Mouse (Mus musculus): ENCODE measurements around the gene Wnk2. TPM values are rescaled to one million over a fixed set of nuclear protein-coding genes. Genes with fewer than 3 reads are reported as not detected.

The Wnk2 gene
- polyA plus RNA-seq, 1 experiment from 2014 or later, result 1.3 TPM

- H3K27me3 ChIP-seq, result no peaks in the 10 kb centered on the region
- peaks cover 12% of the 10 kb centered on the region for H3K4me1 ChIP-seq (replicated peaks)
- H3K9ac ChIP-seq (replicated peaks), result 0 out of 2 replicates have a peak overlapping the region, but pooled peaks have one; percentile 24
- 4% methylated on average over 30 of the region's 30 CpGs for WGBS
- H3K36me3 ChIP-seq, result no peaks in the 10 kb centered on the region
- peak overlapping the region; percentile 18 for H3K4me3 ChIP-seq (replicated peaks)
- H3K27ac ChIP-seq, result peak overlapping the region; percentile 87
- ATAC-seq (ENCODE audit: insufficient number of reproducible peaks, insufficient read depth, low FRiP score, low TSS enrichment, low read depth), result peak; percentile 61
- peaks cover 10% of the 10 kb centered on the region; the same call in 1 of the 2 replicates for H3K9me3 ChIP-seq
- H3K4me2 ChIP-seq, result peak overlapping the region; percentile 62
Observed at GRCm38 (mm10) chr13:49015366-49016306, 132.2 kb downstream of the Wnk2 start.

GRCm38 (mm10) chr13:49013206-49013794 is 134.5 kb downstream of the Wnk2 start:
- H3K4me2 ChIP-seq, result no peak overlapping the region
- H3K27ac ChIP-seq, result no peak overlapping the region
- H3K27me3 ChIP-seq, result peaks cover 6% of the 10 kb centered on the region; the same call in 1 of the 2 replicates
- no peaks in the 10 kb centered on the region for H3K36me3 ChIP-seq
- no peak for ATAC-seq (ENCODE audit: insufficient number of reproducible peaks, insufficient read depth, low FRiP score, low TSS enrichment, low read depth)
- 72% methylated on average over 5 of the region's 5 CpGs for WGBS
- H3K4me1 ChIP-seq (replicated peaks), result peaks cover 12% of the 10 kb centered on the region
- H3K9ac ChIP-seq (replicated peaks), result no peak overlapping the region
- H3K4me3 ChIP-seq (replicated peaks), result no peak overlapping the region
- H3K9me3 ChIP-seq, result peaks cover 10% of the 10 kb centered on the region; the same call in 1 of the 2 replicates

- ATAC-seq (ENCODE audit: insufficient number of reproducible peaks, insufficient read depth, low FRiP score, low TSS enrichment, low read depth), result no peak
- Histone ChIP-seq H3K27me3 (no peaks in the 10 kb centered on the region; the same call in 1 of the 2 replicates), H3K36me3 (no peaks in the 10 kb centered on the region), H3K4me3 (replicated peaks) (no peak overlapping the region), H3K4me1 (replicated peaks) (no peaks in the 10 kb centered on the region), H3K9me3 (no peaks in the 10 kb centered on the region), H3K27ac (no peak overlapping the region), H3K4me2 (no peak overlapping the region), H3K9ac (replicated peaks) (no peak overlapping the region)
- WGBS, result 72% methylated on average over 3 of the region's 3 CpGs
Observed at GRCm38 (mm10) chr13:49001691-49002090, 146.1 kb downstream of the Wnk2 start.

GRCm38 (mm10) chr13:48998591-48998990 is 149.2 kb downstream of the Wnk2 start:
- no peak for ATAC-seq (ENCODE audit: insufficient number of reproducible peaks, insufficient read depth, low FRiP score, low TSS enrichment, low read depth)
- H3K4me2 ChIP-seq, result no peak overlapping the region
- no peaks in the 10 kb centered on the region for H3K9me3 ChIP-seq
- 12% methylated on average over 6 of the region's 6 CpGs for WGBS
- H3K27ac ChIP-seq, result no peak overlapping the region
- no peak overlapping the region for H3K4me3 ChIP-seq (replicated peaks)
- H3K27me3 ChIP-seq, result no peaks in the 10 kb centered on the region; the same call in 1 of the 2 replicates
- H3K4me1 ChIP-seq (replicated peaks), result peaks cover 8% of the 10 kb centered on the region
- no peaks in the 10 kb centered on the region for H3K36me3 ChIP-seq
- no peak overlapping the region for H3K9ac ChIP-seq (replicated peaks)

DNA sequence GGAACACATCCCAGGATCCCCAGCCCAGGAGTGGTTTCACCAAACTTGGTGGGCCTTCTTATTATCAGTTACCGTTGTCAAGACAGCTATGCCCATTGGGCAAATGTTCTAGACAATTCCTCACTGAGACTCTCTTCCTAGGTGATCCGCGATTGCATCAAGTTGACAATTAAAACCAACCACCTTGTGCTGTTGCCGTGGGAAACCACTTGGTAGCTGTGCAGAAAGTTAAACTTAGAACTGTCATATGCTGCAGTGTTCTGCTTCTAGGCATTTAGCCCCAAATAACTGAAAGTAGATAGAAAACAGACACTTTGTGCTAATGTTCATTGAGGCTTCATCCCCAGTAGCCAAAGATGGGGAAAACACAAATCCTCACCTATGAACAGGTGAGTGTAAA is 151.1 kb downstream of the Wnk2 start:
- 88% methylated on average over 4 of the region's 4 CpGs for WGBS

GRCm38 (mm10) chr13:48994903-48995302 is 152.9 kb downstream of the Wnk2 start:
- Histone ChIP-seq H3K27ac (no peak overlapping the region), H3K36me3 (no peaks in the 10 kb centered on the region), H3K27me3 (no peaks in the 10 kb centered on the region), H3K4me2 (no peak overlapping the region), H3K4me3 (replicated peaks) (no peak overlapping the region), H3K9ac (replicated peaks) (no peak overlapping the region), H3K9me3 (no peaks in the 10 kb centered on the region), H3K4me1 (replicated peaks) (peaks cover 8% of the 10 kb centered on the region)
- ATAC-seq (ENCODE audit: insufficient number of reproducible peaks, insufficient read depth, low FRiP score, low TSS enrichment, low read depth), result no peak
- 36% methylated on average over 3 of the region's 3 CpGs for WGBS

More for the DNA sequence above, 151.1 kb downstream of the Wnk2 start:
- no peak overlapping the region for H3K9ac ChIP-seq (replicated peaks)
- no peaks in the 10 kb centered on the region for H3K36me3 ChIP-seq
- H3K27me3 ChIP-seq, result no peaks in the 10 kb centered on the region; the same call in 1 of the 2 replicates
- no peak overlapping the region for H3K4me2 ChIP-seq
- no peak overlapping the region for H3K4me3 ChIP-seq (replicated peaks)
- no peaks in the 10 kb centered on the region for H3K9me3 ChIP-seq
- H3K4me1 ChIP-seq (replicated peaks), result peaks cover 8% of the 10 kb centered on the region
- ATAC-seq (ENCODE audit: insufficient number of reproducible peaks, insufficient read depth, low FRiP score, low TSS enrichment, low read depth), result no peak
- H3K27ac ChIP-seq, result no peak overlapping the region

GRCm38 (mm10) chr13:48992914-48993313 is 154.9 kb downstream of the Wnk2 start:
- H3K36me3 ChIP-seq, result no peaks in the 10 kb centered on the region
- peaks cover 8% of the 10 kb centered on the region for H3K4me1 ChIP-seq (replicated peaks)
- H3K9ac ChIP-seq (replicated peaks), result no peak overlapping the region
- H3K4me2 ChIP-seq, result no peak overlapping the region
- H3K27me3 ChIP-seq, result no peaks in the 10 kb centered on the region
- H3K27ac ChIP-seq, result no peak overlapping the region
- H3K4me3 ChIP-seq (replicated peaks), result no peak overlapping the region
- ATAC-seq (ENCODE audit: insufficient number of reproducible peaks, insufficient read depth, low FRiP score, low TSS enrichment, low read depth), result no peak
- H3K9me3 ChIP-seq, result no peaks in the 10 kb centered on the region

DNA sequence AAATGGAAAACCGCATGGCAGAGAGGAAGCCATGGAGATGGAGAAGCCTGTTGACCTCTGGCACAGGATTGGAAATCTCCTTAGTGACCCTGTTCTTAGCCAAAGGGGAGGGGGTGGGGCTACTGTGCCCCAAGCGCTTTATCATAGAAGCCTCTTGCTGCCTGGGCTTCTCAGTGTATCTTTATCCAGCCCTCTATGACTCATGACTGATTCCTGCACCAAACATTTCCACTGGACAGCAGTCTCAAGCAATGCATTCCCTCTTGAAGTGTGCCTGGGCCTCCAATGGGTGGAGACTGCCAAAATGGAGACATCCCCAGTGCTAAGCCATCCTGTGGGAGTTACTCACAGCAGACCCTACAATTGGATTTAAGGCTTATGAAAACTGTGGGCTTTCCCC is 157.7 kb downstream of the Wnk2 start:
- no peak overlapping the region for H3K4me3 ChIP-seq (replicated peaks)
- H3K4me2 ChIP-seq, result no peak overlapping the region
- no peaks in the 10 kb centered on the region for H3K27me3 ChIP-seq
- no peaks in the 10 kb centered on the region for H3K36me3 ChIP-seq
- no peaks in the 10 kb centered on the region for H3K9me3 ChIP-seq
- H3K27ac ChIP-seq, result no peak overlapping the region
- 90% methylated on average over 2 of the region's 2 CpGs for WGBS
- ATAC-seq (ENCODE audit: insufficient number of reproducible peaks, insufficient read depth, low FRiP score, low TSS enrichment, low read depth), result no peak
- H3K9ac ChIP-seq (replicated peaks), result no peak overlapping the region
- peaks cover 7% of the 10 kb centered on the region for H3K4me1 ChIP-seq (replicated peaks)

Other genes starting within 250 kb of the Wnk2 start
- gene Fam120a, start 180.0 kb downstream of the Wnk2 start, polyA plus RNA-seq (2016; fragmentation: Nextera tagmentation; extraction: Ambion mirVana), result 16.4 and 17.3 TPM in 2 replicates
- gene Ninj1, start 39.5 kb upstream of the Wnk2 start, polyA plus RNA-seq (2016; fragmentation: Nextera tagmentation; extraction: Ambion mirVana), result 31.4 and 35.3 TPM in 2 replicates
- 43.5 and 45.2 TPM in 2 replicates for gene Card19, start 68.0 kb upstream of the Wnk2 start, polyA plus RNA-seq (2016; fragmentation: Nextera tagmentation; extraction: Ambion mirVana)
- 0.95 and 1.0 TPM in 2 replicates for gene Susd3, start 100.7 kb upstream of the Wnk2 start, polyA plus RNA-seq (2016; fragmentation: Nextera tagmentation; extraction: Ambion mirVana)
- 0.66 and 0.91 TPM in 2 replicates for gene Fgd3, start 172.3 kb upstream of the Wnk2 start, polyA plus RNA-seq (2016; fragmentation: Nextera tagmentation; extraction: Ambion mirVana)
- 34.7 and 37.6 TPM in 2 replicates for gene Bicd2, start 193.6 kb upstream of the Wnk2 start, polyA plus RNA-seq (2016; fragmentation: Nextera tagmentation; extraction: Ambion mirVana)

Measured in limb, embryonic 12.5 days (tissue).